Mouse (Mus musculus) limb, embryonic 15.5 days (tissue): ENCODE measurements around the gene Vps35l. TPM values are rescaled to one million over a fixed set of nuclear protein-coding genes. Genes with fewer than 3 reads are reported as not detected.

ENCODE experiments used
- ATAC-seq: fragments of 200-750 bp; cut with Nextera tagmentation; 2 replicates; pipeline ENCODE4 v1.8.0; 2017; ENCODE audit warnings: low read depth, moderate TSS enrichment; ENCODE audit not compliant: insufficient number of reproducible peaks, low FRiP score, low TSS enrichment
- H3K27ac ChIP-seq: fragments of 300-500 bp; sonication (generic); 2 replicates; pipeline ENCODE4 v1.5.1; 2015; ENCODE audit warnings: moderate library complexity, mild to moderate bottlenecking, inconsistent platforms
- H3K27me3 ChIP-seq: fragments of 300-500 bp; sonication (generic); 2 replicates; pipeline ENCODE4 v1.6.1; 2015; ENCODE audit warnings: inconsistent platforms
- H3K36me3 ChIP-seq: fragments of 300-500 bp; sonication (generic); 2 replicates; pipeline ENCODE4 v1.6.1; 2015; ENCODE audit warnings: inconsistent platforms
- H3K4me1 ChIP-seq: fragments of 300-500 bp; sonication (generic); 2 replicates; pipeline ENCODE4 v1.6.1; 2015; ENCODE audit warnings: inconsistent platforms
- H3K4me2 ChIP-seq: fragments of 300-500 bp; sonication (generic); 2 replicates; pipeline ENCODE4 v1.6.1; 2015; ENCODE audit warnings: mild to moderate bottlenecking, inconsistent platforms
- H3K4me3 ChIP-seq: fragments of 300-500 bp; sonication (generic); 2 replicates; pipeline ENCODE4 v1.5.1; 2015; ENCODE audit warnings: mild to moderate bottlenecking, inconsistent platforms
- H3K9ac ChIP-seq: fragments of 300-500 bp; sonication (generic); 2 replicates; pipeline ENCODE4 v1.6.1; 2015; ENCODE audit warnings: inconsistent platforms
- H3K9me3 ChIP-seq: fragments of 300-500 bp; sonication (generic); 2 replicates; pipeline ENCODE4 v1.6.1; 2016; ENCODE audit warnings: inconsistent platforms
- WGBS: fragments of 180-500 bp; shearing (Covaris S2); methylation state at CpG from one replicate; pipeline ENCODE4 v1.1.7; 2015; 5-methylcytosine and 5-hydroxymethylcytosine counted together
- polyA plus RNA-seq: library from polyadenylated mRNA; unstranded; fragments of >200 nt; fragmentation: Nextera tagmentation; extraction: Ambion mirVana; gene quantifications from 2 replicates; pipeline ENCODE4 v1.2.1, GENCODE M21; 2015

Gene Vps35l
- polyA plus RNA-seq, 1 experiment from 2014 or later = 65.3 TPM

GRCm38 (mm10) chr7:118740532-118741338 is 709 bp downstream of the Vps35l start:
- Histone ChIP-seq H3K27me3 (no peaks in the 10 kb centered on the region), H3K36me3 (peaks cover 18% of the 10 kb centered on the region), H3K9ac (peak overlapping the region; percentile 58), H3K4me2 (peak overlapping the region; percentile 55), H3K4me3 (peak overlapping the region; percentile 82), H3K27ac (peak overlapping the region; percentile 73), H3K4me1 (peaks cover 12% of the 10 kb centered on the region), H3K9me3 (no peaks in the 10 kb centered on the region)
- 3% methylated on average over 41 of the region's 41 CpGs for WGBS
- ATAC-seq = peak; percentile 93

GRCm38 (mm10) chr7:118742278-118742677 is 2.3 kb downstream of the Vps35l start:
- peaks cover 12% of the 10 kb centered on the region for H3K4me1 ChIP-seq
- no peaks in the 10 kb centered on the region for H3K27me3 ChIP-seq
- no peak overlapping the region for H3K27ac ChIP-seq
- no peak overlapping the region for H3K4me2 ChIP-seq
- no peak overlapping the region for H3K9ac ChIP-seq
- H3K9me3 ChIP-seq = no peaks in the 10 kb centered on the region
- H3K36me3 ChIP-seq = peaks cover 32% of the 10 kb centered on the region
- H3K4me3 ChIP-seq = no peak overlapping the region
- ATAC-seq = no peak
- 82% methylated on average over 6 of the region's 6 CpGs for WGBS

GRCm38 (mm10) chr7:118744766-118745165 is 4.7 kb downstream of the Vps35l start:
- Histone ChIP-seq H3K36me3 (peaks cover 57% of the 10 kb centered on the region), H3K9me3 (no peaks in the 10 kb centered on the region), H3K4me3 (no peak overlapping the region), H3K9ac (no peak overlapping the region), H3K4me2 (no peak overlapping the region), H3K27me3 (no peaks in the 10 kb centered on the region), H3K4me1 (peaks cover 12% of the 10 kb centered on the region), H3K27ac (no peak overlapping the region)
- 88% methylated on average over 5 of the region's 5 CpGs for WGBS
- ATAC-seq = no peak

GRCm38 (mm10) chr7:118747891-118748672 is 8.1 kb downstream of the Vps35l start:
- H3K9ac ChIP-seq = no peak overlapping the region
- WGBS = 88% methylated on average over 12 of the region's 12 CpGs
- no peak overlapping the region for H3K4me2 ChIP-seq
- peaks cover 89% of the 10 kb centered on the region for H3K36me3 ChIP-seq
- no peaks in the 10 kb centered on the region for H3K27me3 ChIP-seq
- H3K4me3 ChIP-seq = no peak overlapping the region
- H3K9me3 ChIP-seq = no peaks in the 10 kb centered on the region
- H3K27ac ChIP-seq = no peak overlapping the region
- ATAC-seq = no peak
- H3K4me1 ChIP-seq = no peaks in the 10 kb centered on the region

GRCm38 (mm10) chr7:118749706-118750105 is 9.7 kb downstream of the Vps35l start:
- no peak overlapping the region for H3K27ac ChIP-seq
- no peak for ATAC-seq
- H3K4me2 ChIP-seq = no peak overlapping the region
- peaks cover 93% of the 10 kb centered on the region for H3K36me3 ChIP-seq
- H3K9ac ChIP-seq = no peak overlapping the region
- H3K27me3 ChIP-seq = no peaks in the 10 kb centered on the region
- 87% methylated on average over 8 of the region's 8 CpGs for WGBS
- no peaks in the 10 kb centered on the region for H3K4me1 ChIP-seq
- no peaks in the 10 kb centered on the region for H3K9me3 ChIP-seq
- no peak overlapping the region for H3K4me3 ChIP-seq

GRCm38 (mm10) chr7:118751625-118752024 is 11.6 kb downstream of the Vps35l start:
- Histone ChIP-seq H3K4me1 (no peaks in the 10 kb centered on the region), H3K4me3 (no peak overlapping the region), H3K9me3 (no peaks in the 10 kb centered on the region), H3K36me3 (peaks cover 91% of the 10 kb centered on the region), H3K27ac (no peak overlapping the region), H3K4me2 (no peak overlapping the region), H3K9ac (no peak overlapping the region), H3K27me3 (no peaks in the 10 kb centered on the region)
- WGBS = 80% methylated on average over 7 of the region's 7 CpGs
- no peak for ATAC-seq

GRCm38 (mm10) chr7:118755756-118756155 is 15.7 kb downstream of the Vps35l start:
- no peaks in the 10 kb centered on the region for H3K27me3 ChIP-seq
- no peak overlapping the region for H3K4me2 ChIP-seq
- peaks cover 2% of the 10 kb centered on the region; the same call in 1 of the 2 replicates for H3K4me1 ChIP-seq
- no peak overlapping the region for H3K9ac ChIP-seq
- 83% methylated on average over 7 of the region's 7 CpGs for WGBS
- ATAC-seq = no peak
- no peak overlapping the region for H3K27ac ChIP-seq
- H3K4me3 ChIP-seq = no peak overlapping the region
- no peaks in the 10 kb centered on the region for H3K9me3 ChIP-seq
- H3K36me3 ChIP-seq = peaks cover 77% of the 10 kb centered on the region

GRCm38 (mm10) chr7:118756490-118757265 is 16.7 kb downstream of the Vps35l start:
- H3K9ac ChIP-seq = no peak overlapping the region
- no peaks in the 10 kb centered on the region for H3K27me3 ChIP-seq
- H3K36me3 ChIP-seq = peaks cover 77% of the 10 kb centered on the region
- no peaks in the 10 kb centered on the region for H3K9me3 ChIP-seq
- no peak overlapping the region for H3K4me2 ChIP-seq
- ATAC-seq = no peak
- no peak overlapping the region for H3K4me3 ChIP-seq
- 95% methylated on average over 24 of the region's 24 CpGs for WGBS
- no peak overlapping the region for H3K27ac ChIP-seq
- H3K4me1 ChIP-seq = peaks cover 2% of the 10 kb centered on the region; the same call in 1 of the 2 replicates

- H3K4me1 ChIP-seq = peaks cover 2% of the 10 kb centered on the region; the same call in 1 of the 2 replicates
- ATAC-seq = no peak
- 0 out of 2 replicates have a peak overlapping the region, but pooled peaks have one; percentile 9 for H3K27ac ChIP-seq
- no peak overlapping the region for H3K4me3 ChIP-seq
- H3K36me3 ChIP-seq = peaks cover 73% of the 10 kb centered on the region
- H3K4me2 ChIP-seq = no peak overlapping the region
- 41% methylated on average over 4 of the region's 4 CpGs for WGBS
- no peaks in the 10 kb centered on the region for H3K9me3 ChIP-seq
- no peaks in the 10 kb centered on the region for H3K27me3 ChIP-seq
- H3K9ac ChIP-seq = no peak overlapping the region
These were observed 18.3 kb downstream of the Vps35l start for GRCm38 (mm10) chr7:118758369-118758768.

GRCm38 (mm10) chr7:118759372-118759771 is 19.3 kb downstream of the Vps35l start:
- Histone ChIP-seq H3K36me3 (peaks cover 77% of the 10 kb centered on the region), H3K9me3 (no peaks in the 10 kb centered on the region), H3K4me2 (no peak overlapping the region), H3K27me3 (no peaks in the 10 kb centered on the region), H3K27ac (no peak overlapping the region), H3K9ac (no peak overlapping the region), H3K4me1 (peaks cover 2% of the 10 kb centered on the region; the same call in 1 of the 2 replicates), H3K4me3 (no peak overlapping the region)
- no peak for ATAC-seq
- WGBS = 65% methylated on average over 5 of the region's 5 CpGs

- H3K27me3 ChIP-seq = no peaks in the 10 kb centered on the region
- ATAC-seq = no peak
- H3K4me2 ChIP-seq = no peak overlapping the region
- no peak overlapping the region for H3K4me3 ChIP-seq
- no peak overlapping the region for H3K9ac ChIP-seq
- peaks cover 66% of the 10 kb centered on the region for H3K36me3 ChIP-seq
- 91% methylated on average over 11 of the region's 11 CpGs for WGBS
- H3K27ac ChIP-seq = no peak overlapping the region
- H3K4me1 ChIP-seq = 0 out of 2 replicates have a peak, but pooled peaks cover 4% of the 10 kb centered on the region
- H3K9me3 ChIP-seq = no peaks in the 10 kb centered on the region
These were observed 23.9 kb downstream of the Vps35l start for GRCm38 (mm10) chr7:118763939-118764338.
